Mouse (Mus musculus): ENCODE measurements around the gene Ptpn6. TPM values are rescaled to one million over a fixed set of nuclear protein-coding genes. Genes with fewer than 3 reads are reported as not detected.

Ptpn6 gene
- polyA plus RNA-seq, 1 experiment from 2014 or later = 14.1 TPM

- WGBS = 88% methylated on average over 7 of the region's 7 CpGs
- Histone ChIP-seq H3K36me3 (ENCODE audit: control insufficient read depth, insufficient read depth, low read length) (peaks cover 55% of the 10 kb centered on the region), H3K9ac (ENCODE audit: low read length) (no peak overlapping the region; the same call in 1 of the 2 replicates), H3K27ac (ENCODE audit: low read depth) (no peak overlapping the region), H3K4me1 (replicated peaks; ENCODE audit: control insufficient read depth, insufficient read depth, low read length) (peaks cover 12% of the 10 kb centered on the region), H3K4me3 (ENCODE audit: low read depth, low read length) (no peak overlapping the region), H3K9me3 (ENCODE audit: control insufficient read depth, low read length) (no peaks in the 10 kb centered on the region), H3K4me2 (ENCODE audit: low read length) (0 out of 2 replicates have a peak overlapping the region, but pooled peaks have one; percentile 94), H3K27me3 (replicated peaks; ENCODE audit: control insufficient read depth, insufficient read depth, low read length) (no peaks in the 10 kb centered on the region)
- DNase-seq (ENCODE audit: low spot score) = no peak
- ATAC-seq (replicated peaks; ENCODE audit: low FRiP score, low TSS enrichment, low read depth) = 0 out of 2 replicates have a peak, but pooled peaks have one; percentile 4
These were observed 8.4 kb upstream of the Ptpn6 start for GRCm38 (mm10) chr6:124746654-124747632.

- ATAC-seq (replicated peaks; ENCODE audit: low FRiP score, low TSS enrichment, low read depth) (no peak), DNase-seq (ENCODE audit: low spot score) (peak; percentile 77)
- Histone ChIP-seq H3K36me3 (ENCODE audit: control insufficient read depth, insufficient read depth, low read length) (peaks cover 55% of the 10 kb centered on the region), H3K4me3 (ENCODE audit: low read depth, low read length) (peak overlapping the region; percentile 46), H3K4me2 (ENCODE audit: low read length) (peak overlapping the region; percentile 94), H3K9me3 (ENCODE audit: control insufficient read depth, low read length) (no peaks in the 10 kb centered on the region), H3K27ac (ENCODE audit: low read depth) (peak overlapping the region; percentile 84), H3K9ac (ENCODE audit: low read length) (peak overlapping the region; percentile 68), H3K27me3 (replicated peaks; ENCODE audit: control insufficient read depth, insufficient read depth, low read length) (no peaks in the 10 kb centered on the region), H3K4me1 (replicated peaks; ENCODE audit: control insufficient read depth, insufficient read depth, low read length) (peaks cover 17% of the 10 kb centered on the region)
- WGBS = 22% methylated on average over 8 of the region's 8 CpGs
These were observed 7.7 kb upstream of the Ptpn6 start for GRCm38 (mm10) chr6:124746296-124746605.

GRCm38 (mm10) chr6:124745490-124746295, 7.2 kb upstream of the Ptpn6 start:
- Histone ChIP-seq H3K9me3 (ENCODE audit: control insufficient read depth, low read length) (no peaks in the 10 kb centered on the region), H3K4me3 (ENCODE audit: low read depth, low read length) (peak overlapping the region; percentile 46), H3K27me3 (replicated peaks; ENCODE audit: control insufficient read depth, insufficient read depth, low read length) (no peaks in the 10 kb centered on the region), H3K4me1 (replicated peaks; ENCODE audit: control insufficient read depth, insufficient read depth, low read length) (peaks cover 17% of the 10 kb centered on the region), H3K27ac (ENCODE audit: low read depth) (peak overlapping the region; percentile 84), H3K9ac (ENCODE audit: low read length) (peak overlapping the region; percentile 68), H3K36me3 (ENCODE audit: control insufficient read depth, insufficient read depth, low read length) (peaks cover 55% of the 10 kb centered on the region), H3K4me2 (ENCODE audit: low read length) (peak overlapping the region; percentile 94)
- ATAC-seq (replicated peaks; ENCODE audit: low FRiP score, low TSS enrichment, low read depth) = peak; percentile 82
- peak; percentile 94 for DNase-seq (ENCODE audit: low spot score)
- 1% methylated on average over 85 of the region's 85 CpGs for WGBS

GRCm38 (mm10) chr6:124744755-124745321, 6.3 kb upstream of the Ptpn6 start:
- Histone ChIP-seq H3K27me3 (replicated peaks; ENCODE audit: control insufficient read depth, insufficient read depth, low read length) (no peaks in the 10 kb centered on the region), H3K36me3 (ENCODE audit: control insufficient read depth, insufficient read depth, low read length) (peaks cover 55% of the 10 kb centered on the region), H3K4me1 (replicated peaks; ENCODE audit: control insufficient read depth, insufficient read depth, low read length) (peaks cover 20% of the 10 kb centered on the region), H3K9me3 (ENCODE audit: control insufficient read depth, low read length) (no peaks in the 10 kb centered on the region), H3K4me2 (ENCODE audit: low read length) (peak overlapping the region; percentile 94), H3K4me3 (ENCODE audit: low read depth, low read length) (no peak overlapping the region; the same call in 1 of the 2 replicates), H3K9ac (ENCODE audit: low read length) (peak overlapping the region; percentile 68; the same call in 1 of the 2 replicates), H3K27ac (ENCODE audit: low read depth) (no peak overlapping the region)
- WGBS = 69% methylated on average over 26 of the region's 26 CpGs
- ATAC-seq (replicated peaks; ENCODE audit: low FRiP score, low TSS enrichment, low read depth) = no peak; the same call in 1 of the 2 replicates
- no peak for DNase-seq (ENCODE audit: low spot score)

GRCm38 (mm10) chr6:124743647-124744046, 5.1 kb upstream of the Ptpn6 start:
- peaks cover 31% of the 10 kb centered on the region for H3K4me1 ChIP-seq (replicated peaks; ENCODE audit: control insufficient read depth, insufficient read depth, low read length)
- ATAC-seq (replicated peaks; ENCODE audit: low FRiP score, low TSS enrichment, low read depth) (no peak), DNase-seq (ENCODE audit: low spot score) (no peak)
- 90% methylated on average over 8 of the region's 8 CpGs for WGBS
- no peaks in the 10 kb centered on the region for H3K9me3 ChIP-seq (ENCODE audit: control insufficient read depth, low read length)
- H3K36me3 ChIP-seq (ENCODE audit: control insufficient read depth, insufficient read depth, low read length) = peaks cover 44% of the 10 kb centered on the region
- H3K4me3 ChIP-seq (ENCODE audit: low read depth, low read length) = no peak overlapping the region
- H3K9ac ChIP-seq (ENCODE audit: low read length) = no peak overlapping the region
- H3K27ac ChIP-seq (ENCODE audit: low read depth) = no peak overlapping the region
- no peak overlapping the region for H3K4me2 ChIP-seq (ENCODE audit: low read length)
- no peaks in the 10 kb centered on the region for H3K27me3 ChIP-seq (replicated peaks; ENCODE audit: control insufficient read depth, insufficient read depth, low read length)

- Histone ChIP-seq H3K4me1 (replicated peaks; ENCODE audit: control insufficient read depth, insufficient read depth, low read length) (peaks cover 37% of the 10 kb centered on the region), H3K9ac (ENCODE audit: low read length) (no peak overlapping the region)
- 89% methylated on average over 15 of the region's 15 CpGs for WGBS
These were observed 4.5 kb upstream of the Ptpn6 start for GRCm38 (mm10) chr6:124742839-124743514.

GRCm38 (mm10) chr6:124741842-124742241, 3.3 kb upstream of the Ptpn6 start:
- no peak for ATAC-seq (replicated peaks; ENCODE audit: low FRiP score, low TSS enrichment, low read depth)
- Histone ChIP-seq H3K4me2 (ENCODE audit: low read length) (peak overlapping the region; percentile 71), H3K4me3 (ENCODE audit: low read depth, low read length) (peak overlapping the region; percentile 59; the same call in 1 of the 2 replicates), H3K9me3 (ENCODE audit: control insufficient read depth, low read length) (no peaks in the 10 kb centered on the region), H3K27ac (ENCODE audit: low read depth) (peak overlapping the region; percentile 95), H3K9ac (ENCODE audit: low read length) (peak overlapping the region; percentile 74), H3K4me1 (replicated peaks; ENCODE audit: control insufficient read depth, insufficient read depth, low read length) (peaks cover 37% of the 10 kb centered on the region), H3K27me3 (replicated peaks; ENCODE audit: control insufficient read depth, insufficient read depth, low read length) (no peaks in the 10 kb centered on the region), H3K36me3 (ENCODE audit: control insufficient read depth, insufficient read depth, low read length) (peaks cover 28% of the 10 kb centered on the region)
- DNase-seq (ENCODE audit: low spot score) = no peak
- 72% methylated on average over 3 of the region's 3 CpGs for WGBS

More at GRCm38 (mm10) chr6:124742839-124743514, 4.5 kb upstream of the Ptpn6 start:
- Histone ChIP-seq H3K4me3 (ENCODE audit: low read depth, low read length) (no peak overlapping the region), H3K4me2 (ENCODE audit: low read length) (no peak overlapping the region), H3K36me3 (ENCODE audit: control insufficient read depth, insufficient read depth, low read length) (peaks cover 37% of the 10 kb centered on the region), H3K27ac (ENCODE audit: low read depth) (no peak overlapping the region), H3K9me3 (ENCODE audit: control insufficient read depth, low read length) (no peaks in the 10 kb centered on the region), H3K27me3 (replicated peaks; ENCODE audit: control insufficient read depth, insufficient read depth, low read length) (no peaks in the 10 kb centered on the region)
- DNase-seq (ENCODE audit: low spot score) (no peak), ATAC-seq (replicated peaks; ENCODE audit: low FRiP score, low TSS enrichment, low read depth) (no peak)
